Mouse (Mus musculus): ENCODE results near the gene Gm21118. TPM values are rescaled to one million over a fixed set of nuclear protein-coding genes. Genes with fewer than 3 reads are reported as not detected.

Gm21118 gene
- polyA plus RNA-seq (2014; fragmentation: Illumina TruSeq; extraction: RNeasy Lipid Tissue Mini Kit (QIAGEN cat#74804); ENCODE audit: insufficient read depth, low read depth, low replicate concordance), result not detected

GRCm38 (mm10) chrY:70273542-70273941 is at the start of gene Gm21118:
TSS of gene Gm21118 (minus strand) at chrY:70273642.

GRCm38 (mm10) chrY:70303187-70303586 is 29.7 kb upstream of the Gm21118 start, which contains the start of the genes Gm29423 and Gm29644:
TSS of gene Gm29423 (minus strand) at chrY:70303287.
TSS of gene Gm29644 (minus strand) at chrY:70303343.

Other genes starting within 250 kb of the Gm21118 start
- gene Gm29423, start 29.6 kb upstream of the Gm21118 start, polyA plus RNA-seq (2014; fragmentation: Illumina TruSeq; extraction: RNeasy Lipid Tissue Mini Kit (QIAGEN cat#74804); ENCODE audit: insufficient read depth, low read depth, low replicate concordance), result not detected
- gene Gm29644, start 29.7 kb upstream of the Gm21118 start, polyA plus RNA-seq (2014; fragmentation: Illumina TruSeq; extraction: RNeasy Lipid Tissue Mini Kit (QIAGEN cat#74804); ENCODE audit: insufficient read depth, low read depth, low replicate concordance), result not detected
- gene Gm20888, start 168.2 kb upstream of the Gm21118 start, polyA plus RNA-seq (2014; fragmentation: Illumina TruSeq; extraction: RNeasy Lipid Tissue Mini Kit (QIAGEN cat#74804); ENCODE audit: insufficient read depth, low read depth, low replicate concordance), result not detected